Mouse (Mus musculus): ENCODE measurements around the gene Cct5. TPM values are rescaled to one million over a fixed set of nuclear protein-coding genes. Genes with fewer than 3 reads are reported as not detected.

The Cct5 gene
- total and polyA plus RNA-seq, 3 experiments = 858 to 1,445 (median 883) TPM

GRCm38 (mm10) chr15:31542013-31542958, 59.3 kb downstream of the Cct5 start (continued):
- TF ChIP-seq JUN (IDR thresholded peaks at IDR 0.05; ENCODE audit: insufficient read depth, low read depth, low read length) = no peak
- peak; percentile 96 for TF ChIP-seq MAZ (IDR thresholded peaks at IDR 0.05; ENCODE audit: low read depth, low read length)
- TF ChIP-seq KAT2A (IDR thresholded peaks at IDR 0.05; ENCODE audit: insufficient replicate concordance, low read length) = no peak
- 0 out of 2 replicates have a peak, but pooled peaks have one; percentile 28 for TF ChIP-seq MAX (IDR thresholded peaks at IDR 0.05; ENCODE audit: low read length)
- TF ChIP-seq MAFK (IDR thresholded peaks at IDR 0.05; ENCODE audit: insufficient replicate concordance, low read length) = peak; percentile 42; the same call in 1 of the 2 replicates
- no peak; the same call in 1 of the 2 replicates for TF ChIP-seq SIN3A (IDR thresholded peaks at IDR 0.05; ENCODE audit: low read length)
- TF ChIP-seq E2F4 (IDR thresholded peaks at IDR 0.05; ENCODE audit: insufficient replicate concordance, low read depth, low read length) = no peak
- no peak for TF ChIP-seq ELF1 (IDR thresholded peaks at IDR 0.05; ENCODE audit: low read depth, low read length)
- no peak for TF ChIP-seq NELFE (IDR thresholded peaks at IDR 0.05; ENCODE audit: low read depth, low read length)
- no peak for TF ChIP-seq NRF1 (IDR thresholded peaks at IDR 0.05; ENCODE audit: low read depth, low read length)
- peak; percentile 57 for TF ChIP-seq JUND (conservative IDR thresholded peaks at IDR 0.05; ENCODE audit: low read depth, low read length)
- peak; percentile 84 for TF ChIP-seq EP300 (IDR thresholded peaks at IDR 0.05; ENCODE audit: low read length)
- TF ChIP-seq MYC (IDR thresholded peaks at IDR 0.05; ENCODE audit: low read depth, low read length) = no peak
- TF ChIP-seq USF1 (IDR thresholded peaks at IDR 0.05; ENCODE audit: low read depth, low read length) = no peak
- TF ChIP-seq MXI1 (IDR thresholded peaks at IDR 0.05; ENCODE audit: low read depth, low read length) = peak; percentile 18; the same call in 1 of the 2 replicates
- TF ChIP-seq RAD21 (IDR thresholded peaks at IDR 0.05; ENCODE audit: low read depth, low read length) = no peak
- TF ChIP-seq IRF4 (IDR thresholded peaks at IDR 0.05; ENCODE audit: low read depth, low read length) = peak; percentile 92

Other genes with a start within 250 kb of the Cct5 start
- 38.1 and 50.0 TPM in 2 replicates for gene Ankrd33b, start 234.1 kb downstream of the Cct5 start, total RNA-seq (2012; rRNA removed)
- gene Ankrd33b, start 234.1 kb downstream of the Cct5 start, total RNA-seq (2014; rRNA removed) = 69.1 and 69.6 TPM in 2 replicates
- 55.3 and 60.3 TPM in 2 replicates for gene Ankrd33b, start 234.1 kb downstream of the Cct5 start, polyA plus RNA-seq (2012; ENCODE audit: insufficient read length, low read depth)
- 2.1 and 2.9 TPM in 2 replicates for gene Ropn1l, start 148.1 kb downstream of the Cct5 start, total RNA-seq (2012; rRNA removed)
- gene Ropn1l, start 148.1 kb downstream of the Cct5 start, total RNA-seq (2014; rRNA removed) = 2.0 and 2.6 TPM in 2 replicates
- 1.1 and 1.7 TPM in 2 replicates for gene Ropn1l, start 148.1 kb downstream of the Cct5 start, polyA plus RNA-seq (2012; ENCODE audit: insufficient read length, low read depth)
- gene March6, start 70.8 kb downstream of the Cct5 start, total RNA-seq (2012; rRNA removed) = 18.0 and 18.3 TPM in 2 replicates
- gene March6, start 70.8 kb downstream of the Cct5 start, total RNA-seq (2014; rRNA removed) = 29.1 and 29.3 TPM in 2 replicates
- gene March6, start 70.8 kb downstream of the Cct5 start, polyA plus RNA-seq (2012; ENCODE audit: insufficient read length, low read depth) = 32.2 and 41.4 TPM in 2 replicates
- gene Cmbl, start 36.4 kb downstream of the Cct5 start, total RNA-seq (2012; rRNA removed) = not detected in 2 replicates
- not detected in 2 replicates for gene Cmbl, start 36.4 kb downstream of the Cct5 start, total RNA-seq (2014; rRNA removed)
- gene Cmbl, start 36.4 kb downstream of the Cct5 start, polyA plus RNA-seq (2012; ENCODE audit: insufficient read length, low read depth) = 0.27 TPM in 1 of 2 replicates, not detected in the other
- gene Fam173b, start within 50 bp of the Cct5 start, total RNA-seq (2012; rRNA removed) = 33.8 TPM in 2 replicates
- gene Fam173b, start within 50 bp of the Cct5 start, total RNA-seq (2014; rRNA removed) = 32.1 and 37.7 TPM in 2 replicates
- 24.5 and 25.8 TPM in 2 replicates for gene Fam173b, start within 50 bp of the Cct5 start, polyA plus RNA-seq (2012; ENCODE audit: insufficient read length, low read depth)

Data from CH12.LX (cell line).